Mouse (Mus musculus) retina, postnatal 1 day (tissue): Measurements from ENCODE around the gene Hoxb9.

Experiments used
- DNase-seq: peaks from one replicate; pipeline ENCODE4 v3.0.0-alpha.2; 2012

Hoxb9 gene

DNA sequence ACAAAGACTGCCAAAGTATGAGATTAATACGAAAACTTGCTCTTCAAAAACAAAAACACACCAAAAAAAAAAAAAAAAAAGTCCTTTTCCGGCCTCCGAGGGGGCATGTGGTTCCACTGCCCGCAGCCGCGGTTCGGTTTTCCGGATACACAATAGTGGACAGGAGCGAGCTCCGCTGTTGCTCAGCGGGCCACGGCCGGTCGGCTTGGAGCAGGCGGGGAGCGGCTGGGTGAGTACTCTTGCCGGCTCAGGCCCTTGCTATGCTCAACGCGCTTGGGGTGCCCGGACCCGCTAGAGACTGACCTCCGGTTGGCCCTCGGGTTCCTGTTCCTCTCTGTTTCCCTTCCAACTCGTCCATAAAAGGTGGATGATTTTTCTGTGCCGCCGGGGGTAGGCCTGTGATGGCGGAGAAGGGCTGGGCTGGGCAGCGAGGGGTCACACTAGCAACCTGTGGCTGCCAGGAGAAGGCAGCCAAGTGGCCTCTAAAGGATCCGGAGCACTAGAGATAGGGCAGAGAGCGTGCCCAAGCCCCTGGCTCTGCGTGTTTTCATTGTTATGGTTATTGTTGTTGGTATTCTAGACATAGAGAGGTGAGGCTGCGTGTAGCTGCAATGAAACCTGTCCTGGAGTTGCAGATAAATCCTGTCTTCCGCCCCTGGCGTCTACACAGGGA, 43.5 kb downstream of the Hoxb9 start:
- DNase-seq = no peak

DNA sequence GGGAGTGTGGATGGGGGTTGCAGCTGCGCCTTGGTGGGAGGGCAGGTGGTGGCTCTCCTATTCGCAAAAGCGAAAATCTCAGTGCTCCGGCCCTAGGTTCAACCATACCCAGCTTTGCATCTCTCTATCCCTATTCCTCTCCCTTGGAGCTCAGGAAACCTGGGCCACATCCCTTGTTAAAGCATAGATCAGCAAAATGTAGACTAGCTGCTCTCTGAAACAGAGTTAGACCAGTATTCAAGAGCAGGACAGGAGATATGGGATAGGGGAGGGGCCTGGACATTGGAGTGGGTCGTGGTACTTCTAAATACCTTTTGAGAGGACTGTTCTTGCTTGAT, 44.1 kb downstream of the Hoxb9 start:
- DNase-seq = no peak

- DNase-seq = peak; percentile 62
Observed at GRCm38 (mm10) chr11:96316696-96317607, 45.7 kb downstream of the Hoxb9 start.

DNA sequence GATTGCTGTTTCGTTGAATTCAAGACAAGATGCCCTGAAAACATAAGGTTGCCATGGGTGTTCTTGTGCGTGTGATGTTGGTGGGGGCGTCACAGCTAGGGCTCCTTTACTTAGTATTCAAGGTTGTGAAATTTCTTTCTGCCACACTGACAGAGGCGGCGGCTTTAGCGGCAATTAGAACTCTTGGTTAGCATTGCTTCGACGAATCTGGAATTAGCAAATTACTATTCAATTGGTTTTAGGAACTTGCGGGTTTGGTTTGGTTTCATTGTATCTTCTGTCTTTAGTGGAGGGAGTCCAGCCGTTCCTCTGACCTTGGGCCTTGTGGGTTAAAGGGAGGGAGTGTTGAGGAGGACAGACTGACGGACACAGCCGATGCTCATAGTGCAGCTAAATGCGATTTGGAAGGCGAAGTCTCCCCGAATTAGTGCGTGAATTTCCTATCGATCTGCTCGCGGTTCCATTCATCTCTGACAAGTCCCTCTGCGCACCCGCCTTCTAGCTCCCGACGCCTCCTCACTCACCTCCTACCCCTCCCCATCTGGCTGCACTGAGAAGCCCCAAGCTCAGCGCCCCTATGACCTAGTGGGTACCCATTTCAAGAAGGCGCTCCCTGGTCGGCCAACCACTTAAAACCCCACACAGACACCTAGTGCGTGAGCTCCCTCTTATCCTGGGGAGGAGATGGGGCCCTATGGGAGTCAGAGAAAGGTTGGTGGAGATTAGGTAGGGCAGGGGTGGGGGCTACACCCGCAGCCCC, 46.5 kb downstream of the Hoxb9 start, which contains the start of gene Hoxb4:
Gene Hoxb4, plus strand, starts transcription at position 660 of the 760 bp plus-strand sequence.
- DNase-seq = no peak

DNA sequence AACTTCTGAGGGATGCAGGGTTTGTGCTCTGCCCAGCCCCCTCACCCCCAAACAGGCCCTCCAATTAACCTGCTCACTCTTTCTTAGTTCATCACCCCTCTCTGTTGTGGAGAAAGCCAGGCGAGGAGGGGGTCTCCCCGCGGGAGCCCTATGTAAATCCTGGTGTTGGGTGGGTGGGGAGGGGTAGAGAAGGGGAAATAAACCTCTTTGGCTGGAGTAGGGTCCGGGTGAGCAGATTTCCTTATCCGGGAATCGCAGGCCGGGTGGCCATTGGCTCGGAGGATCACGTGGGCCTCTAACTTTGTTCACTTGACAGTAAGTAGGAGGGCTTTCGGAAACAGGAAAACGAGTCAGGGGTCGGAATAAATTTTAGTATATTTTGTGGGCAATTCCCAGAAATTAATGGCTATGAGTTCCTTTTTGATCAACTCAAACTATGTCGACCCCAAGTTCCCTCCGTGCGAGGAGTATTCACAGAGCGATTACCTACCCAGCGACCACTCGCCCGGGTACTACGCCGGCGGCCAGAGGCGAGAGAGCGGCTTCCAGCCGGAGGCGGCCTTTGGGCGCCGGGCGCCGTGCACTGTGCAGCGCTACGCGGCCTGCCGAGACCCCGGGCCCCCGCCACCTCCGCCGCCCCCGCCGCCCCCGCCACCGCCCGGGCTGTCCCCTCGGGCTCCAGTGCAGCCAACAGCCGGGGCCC, 47.3 kb downstream of the Hoxb9 start:
- peak; percentile 67 for DNase-seq

DNA sequence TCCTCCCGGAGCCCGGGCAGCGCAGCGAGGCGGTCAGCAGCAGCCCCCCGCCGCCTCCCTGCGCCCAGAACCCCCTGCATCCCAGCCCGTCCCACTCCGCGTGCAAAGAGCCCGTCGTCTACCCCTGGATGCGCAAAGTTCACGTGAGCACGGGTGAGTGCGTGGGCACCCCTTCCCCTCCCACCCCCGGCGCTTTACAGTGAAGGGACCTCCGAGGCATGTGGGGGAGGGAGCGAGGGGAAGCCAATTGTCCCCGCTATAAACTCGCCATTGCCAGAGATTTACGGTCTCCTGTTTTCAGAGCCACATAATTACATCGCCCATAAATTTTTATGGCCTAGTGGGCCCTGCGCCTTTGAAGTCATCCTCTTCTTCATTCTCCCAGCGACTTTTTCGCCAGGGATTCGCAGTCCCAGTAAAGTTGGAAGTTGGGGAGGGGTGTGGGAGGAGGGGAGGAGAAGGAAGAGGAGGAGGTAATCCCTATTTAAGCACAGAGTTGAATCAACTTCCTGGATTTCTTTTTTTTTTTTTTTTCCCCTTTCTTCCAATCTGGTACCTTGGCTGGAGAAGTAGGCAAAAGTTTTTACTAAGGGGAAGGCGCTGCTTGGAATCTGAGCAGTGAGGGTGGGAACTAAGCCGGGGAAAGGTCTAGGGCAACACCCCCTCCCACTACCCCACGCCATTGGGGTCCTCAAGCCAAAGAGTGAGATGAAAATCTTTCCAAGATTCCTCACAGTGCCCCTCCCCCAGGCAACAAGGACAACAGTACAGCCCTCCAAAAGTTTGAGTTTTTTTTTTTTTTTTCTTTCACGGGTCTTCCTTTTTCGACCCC, 48.0 kb downstream of the Hoxb9 start:
- DNase-seq = no peak

DNA sequence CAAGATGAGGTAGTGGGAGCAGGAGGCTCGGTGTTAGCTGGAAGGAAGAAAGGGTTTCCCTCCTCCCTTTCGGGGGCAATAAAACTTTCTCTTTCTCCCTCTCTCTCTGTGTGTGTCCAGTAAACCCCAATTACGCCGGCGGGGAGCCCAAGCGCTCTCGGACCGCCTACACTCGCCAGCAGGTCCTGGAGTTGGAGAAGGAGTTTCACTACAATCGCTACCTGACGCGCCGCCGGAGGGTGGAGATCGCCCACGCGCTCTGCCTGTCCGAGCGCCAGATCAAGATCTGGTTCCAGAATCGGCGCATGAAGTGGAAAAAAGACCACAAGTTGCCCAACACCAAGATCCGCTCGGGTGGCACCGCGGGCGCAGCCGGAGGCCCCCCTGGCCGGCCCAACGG, 48.7 kb downstream of the Hoxb9 start:
- no peak for DNase-seq

- DNase-seq = no peak
Observed at GRCm38 (mm10) chr11:96320688-96321087, 49.4 kb downstream of the Hoxb9 start.

- DNase-seq = no peak
Observed at GRCm38 (mm10) chr11:96321846-96322245, 50.6 kb downstream of the Hoxb9 start.

GRCm38 (mm10) chr11:96322738-96323137, 51.5 kb downstream of the Hoxb9 start:
- no peak for DNase-seq

DNA sequence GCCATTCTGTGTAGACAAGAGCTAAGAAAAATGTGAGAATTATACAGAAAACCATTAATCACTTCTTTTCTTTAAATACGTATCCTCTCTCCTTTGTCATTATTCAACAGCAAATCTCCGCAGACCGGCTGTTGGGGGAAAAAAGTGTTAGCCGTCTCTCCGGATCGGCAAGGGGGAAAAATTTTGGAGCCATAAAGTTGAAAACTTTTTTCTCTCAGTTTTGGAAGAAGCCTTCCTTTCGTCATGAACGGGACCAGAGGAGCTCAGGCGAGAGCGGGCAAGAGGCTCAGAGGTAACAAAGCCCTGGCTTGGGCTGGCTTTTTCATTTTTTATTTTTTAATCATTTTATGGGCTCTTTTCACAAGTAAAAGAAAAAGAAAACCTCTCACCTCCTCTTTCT, 51.9 kb downstream of the Hoxb9 start, which contains the start of gene Hoxb3:
Gene Hoxb3, plus strand, starts transcription at position 173 of the 400 bp plus-strand sequence.
- DNase-seq = no peak

DNA sequence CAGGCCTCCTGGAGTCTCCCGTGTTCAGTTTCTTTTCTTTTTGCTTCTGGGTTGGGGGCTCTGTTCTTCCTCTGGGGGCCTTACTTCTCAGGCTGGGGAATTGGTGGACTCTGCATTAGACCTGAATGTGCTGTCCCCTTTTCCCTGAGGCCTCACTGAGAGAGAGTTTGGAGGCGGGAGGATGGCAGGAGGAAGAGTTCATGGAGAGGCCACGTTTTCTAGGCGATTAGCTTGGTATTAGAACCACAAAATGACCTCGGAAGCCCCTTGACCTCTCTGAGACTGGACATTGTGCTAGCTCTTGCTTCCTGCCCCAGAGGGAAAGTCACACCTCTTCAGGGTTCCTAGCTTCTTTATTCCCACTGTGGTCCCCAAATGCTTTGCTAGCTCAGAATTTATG, 52.9 kb downstream of the Hoxb9 start:
- DNase-seq = no peak

GRCm38 (mm10) chr11:96324965-96325364, 53.7 kb downstream of the Hoxb9 start:
- DNase-seq = no peak

DNA sequence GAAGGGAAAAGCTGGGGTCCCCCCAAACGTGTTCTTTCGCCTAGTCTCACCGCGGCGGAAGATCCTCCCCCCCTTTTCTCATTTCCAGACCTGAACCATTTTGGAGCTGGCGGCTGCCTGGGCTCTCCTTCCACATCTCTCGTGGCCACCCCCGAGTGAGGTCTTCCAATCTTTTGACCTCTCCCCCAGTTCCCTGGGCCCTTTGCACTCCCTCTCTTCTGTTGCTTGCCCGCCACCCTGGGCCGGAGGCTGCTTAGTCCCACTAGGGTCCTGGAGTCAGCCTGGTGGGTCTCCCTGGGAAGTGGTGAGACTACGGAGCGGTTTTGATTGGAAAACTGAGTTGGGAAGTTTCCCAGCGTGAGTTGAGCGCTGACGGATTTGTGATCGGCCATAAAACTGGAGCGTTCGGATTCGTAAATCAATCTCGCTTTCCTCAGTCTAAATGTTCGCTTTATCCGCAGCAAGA, 54.5 kb downstream of the Hoxb9 start:
- DNase-seq = no peak
